Mouse (Mus musculus) forebrain, embryonic 13.5 days (tissue): ENCODE measurements around the gene Thy1. TPM values are rescaled to one million over a fixed set of nuclear protein-coding genes. Genes with fewer than 3 reads are reported as not detected.

ENCODE experiments used
- ATAC-seq: fragments of 200-750 bp; cut with Nextera tagmentation; 2 replicates; pipeline ENCODE4 v1.8.0; 2017
- H3K27ac ChIP-seq: fragments of 300-500 bp; sonication (generic); 2 replicates; pipeline ENCODE4 v1.5.1; 2015; ENCODE audit warnings: inconsistent platforms, mild to moderate bottlenecking, moderate library complexity
- H3K27me3 ChIP-seq: fragments of 300-500 bp; sonication (generic); 2 replicates; pipeline ENCODE4 v1.6.1; 2015; ENCODE audit warnings: mild to moderate bottlenecking, inconsistent platforms
- H3K36me3 ChIP-seq: fragments of 300-500 bp; sonication (generic); 2 replicates; pipeline ENCODE4 v1.6.1; 2015; ENCODE audit warnings: mild to moderate bottlenecking, inconsistent platforms; ENCODE audit not compliant: poor library complexity, severe bottlenecking
- H3K4me1 ChIP-seq: fragments of 300-500 bp; sonication (generic); 2 replicates; pipeline ENCODE4 v1.6.1; 2015; ENCODE audit warnings: inconsistent platforms
- H3K4me2 ChIP-seq: fragments of 300-500 bp; sonication (generic); 2 replicates; pipeline ENCODE4 v1.6.1; 2015; ENCODE audit warnings: inconsistent platforms, mild to moderate bottlenecking, moderate library complexity
- H3K4me3 ChIP-seq: fragments of 300-500 bp; sonication (generic); 2 replicates; pipeline ENCODE4 v1.5.1; 2015; ENCODE audit warnings: mild to moderate bottlenecking, inconsistent platforms
- H3K9ac ChIP-seq: fragments of 300-500 bp; sonication (generic); 2 replicates; pipeline ENCODE4 v1.6.1; 2015; ENCODE audit warnings: mild to moderate bottlenecking, inconsistent platforms
- H3K9me3 ChIP-seq: fragments of 300-500 bp; sonication (generic); replicated peaks from 2 replicates; pipeline ENCODE4 v1.6.1; 2016; ENCODE audit warnings: inconsistent platforms
- WGBS: fragments of 180-500 bp; shearing (Covaris S2); methylation state at CpG from one replicate; pipeline ENCODE4 v1.1.7; 2015; 5-methylcytosine and 5-hydroxymethylcytosine counted together
- polyA plus RNA-seq: library from polyadenylated mRNA; unstranded; fragments of >200 nt; fragmentation: Nextera tagmentation; extraction: Ambion mirVana; gene quantifications from 2 replicates; pipeline ENCODE4 v1.2.1, GENCODE M21; 2015

Thy1 gene
- polyA plus RNA-seq, 1 experiment from 2014 or later: 0.31 TPM

GRCm38 (mm10) chr9:44041511-44042395 is 1.4 kb upstream of the Thy1 start:
- Histone ChIP-seq H3K4me3 (no peak overlapping the region), H3K9ac (no peak overlapping the region), H3K9me3 (no peaks in the 10 kb centered on the region), H3K36me3 (no peaks in the 10 kb centered on the region), H3K4me1 (peaks cover 16% of the 10 kb centered on the region), H3K27me3 (peaks cover 58% of the 10 kb centered on the region), H3K27ac (no peak overlapping the region), H3K4me2 (no peak overlapping the region)
- no peak for ATAC-seq
- 69% methylated on average over 7 of the region's 7 CpGs for WGBS

- Histone ChIP-seq H3K27me3 (peaks cover 58% of the 10 kb centered on the region), H3K9ac (no peak overlapping the region)
- no peak for ATAC-seq
Observed at GRCm38 (mm10) chr9:44042396-44042680, 846 bp upstream of the Thy1 start.

GRCm38 (mm10) chr9:44043708-44044425 is 683 bp downstream of the Thy1 start:
- Histone ChIP-seq H3K27ac (no peak overlapping the region), H3K4me3 (peak overlapping the region; percentile 37), H3K27me3 (peaks cover 58% of the 10 kb centered on the region), H3K36me3 (no peaks in the 10 kb centered on the region), H3K4me2 (peak overlapping the region; percentile 69), H3K9me3 (no peaks in the 10 kb centered on the region), H3K4me1 (peaks cover 16% of the 10 kb centered on the region), H3K9ac (peak overlapping the region; percentile 61)
- WGBS: 3% methylated on average over 22 of the region's 23 CpGs
- no peak for ATAC-seq

More at GRCm38 (mm10) chr9:44042396-44042680, 846 bp upstream of the Thy1 start:
- no peak overlapping the region for H3K4me3 ChIP-seq
- H3K4me2 ChIP-seq: no peak overlapping the region
- no peak overlapping the region for H3K27ac ChIP-seq
- no peaks in the 10 kb centered on the region for H3K9me3 ChIP-seq
- peaks cover 16% of the 10 kb centered on the region for H3K4me1 ChIP-seq
- H3K36me3 ChIP-seq: no peaks in the 10 kb centered on the region
- WGBS: 88% methylated on average over 1 of the region's 1 CpGs

GRCm38 (mm10) chr9:44044426-44045157 is 1.4 kb downstream of the Thy1 start:
- H3K27me3 ChIP-seq: peaks cover 58% of the 10 kb centered on the region
- 41% methylated on average over 14 of the region's 14 CpGs for WGBS
- no peak overlapping the region for H3K4me2 ChIP-seq

GRCm38 (mm10) chr9:44045158-44045883 is 2.1 kb downstream of the Thy1 start:
- peaks cover 16% of the 10 kb centered on the region for H3K4me1 ChIP-seq
- no peaks in the 10 kb centered on the region for H3K9me3 ChIP-seq
- no peak overlapping the region for H3K9ac ChIP-seq
- H3K36me3 ChIP-seq: no peaks in the 10 kb centered on the region
- no peak overlapping the region for H3K4me3 ChIP-seq
- ATAC-seq: no peak
- WGBS: 62% methylated on average over 3 of the region's 3 CpGs
- no peak overlapping the region for H3K4me2 ChIP-seq
- no peak overlapping the region for H3K27ac ChIP-seq
- peaks cover 58% of the 10 kb centered on the region for H3K27me3 ChIP-seq

More at GRCm38 (mm10) chr9:44044426-44045157, 1.4 kb downstream of the Thy1 start:
- peaks cover 16% of the 10 kb centered on the region for H3K4me1 ChIP-seq
- H3K9me3 ChIP-seq: no peaks in the 10 kb centered on the region
- ATAC-seq: no peak
- no peak overlapping the region for H3K9ac ChIP-seq
- H3K36me3 ChIP-seq: no peaks in the 10 kb centered on the region
- H3K4me3 ChIP-seq: no peak overlapping the region
- H3K27ac ChIP-seq: no peak overlapping the region

- H3K9ac ChIP-seq: no peak overlapping the region
- H3K4me1 ChIP-seq: peaks cover 16% of the 10 kb centered on the region
- H3K9me3 ChIP-seq: no peaks in the 10 kb centered on the region
- H3K4me3 ChIP-seq: no peak overlapping the region
- WGBS: 81% methylated on average over 5 of the region's 5 CpGs
- no peaks in the 10 kb centered on the region for H3K36me3 ChIP-seq
- peaks cover 57% of the 10 kb centered on the region for H3K27me3 ChIP-seq
- ATAC-seq: no peak
- no peak overlapping the region for H3K27ac ChIP-seq
- no peak overlapping the region for H3K4me2 ChIP-seq
Observed at GRCm38 (mm10) chr9:44045884-44046272, 2.7 kb downstream of the Thy1 start.

GRCm38 (mm10) chr9:44046426-44046825 is 3.2 kb downstream of the Thy1 start:
- 89% methylated on average over 12 of the region's 12 CpGs for WGBS
- ATAC-seq: no peak

GRCm38 (mm10) chr9:44047071-44047470 is 3.9 kb downstream of the Thy1 start:
- H3K4me2 ChIP-seq: no peak overlapping the region
- peaks cover 16% of the 10 kb centered on the region for H3K4me1 ChIP-seq
- no peak overlapping the region for H3K9ac ChIP-seq
- no peaks in the 10 kb centered on the region for H3K36me3 ChIP-seq
- 65% methylated on average over 6 of the region's 6 CpGs for WGBS
- no peak overlapping the region for H3K27ac ChIP-seq
- ATAC-seq: no peak
- H3K9me3 ChIP-seq: no peaks in the 10 kb centered on the region
- no peak overlapping the region for H3K4me3 ChIP-seq
- H3K27me3 ChIP-seq: peaks cover 45% of the 10 kb centered on the region

More at GRCm38 (mm10) chr9:44046426-44046825, 3.2 kb downstream of the Thy1 start:
- H3K4me1 ChIP-seq: peaks cover 16% of the 10 kb centered on the region
- no peak overlapping the region for H3K27ac ChIP-seq
- no peaks in the 10 kb centered on the region for H3K9me3 ChIP-seq
- no peak overlapping the region for H3K4me2 ChIP-seq
- H3K27me3 ChIP-seq: peaks cover 52% of the 10 kb centered on the region
- H3K9ac ChIP-seq: no peak overlapping the region
- no peak overlapping the region for H3K4me3 ChIP-seq
- no peaks in the 10 kb centered on the region for H3K36me3 ChIP-seq

- Histone ChIP-seq H3K9me3 (no peaks in the 10 kb centered on the region), H3K9ac (no peak overlapping the region), H3K27ac (no peak overlapping the region), H3K4me1 (peaks cover 14% of the 10 kb centered on the region), H3K27me3 (peaks cover 39% of the 10 kb centered on the region), H3K36me3 (no peaks in the 10 kb centered on the region), H3K4me2 (no peak overlapping the region), H3K4me3 (no peak overlapping the region)
- WGBS: 81% methylated on average over 14 of the region's 14 CpGs
- no peak for ATAC-seq
Observed at GRCm38 (mm10) chr9:44047571-44048490, 4.6 kb downstream of the Thy1 start.

GRCm38 (mm10) chr9:44048541-44049380 is 5.6 kb downstream of the Thy1 start:
- no peaks in the 10 kb centered on the region for H3K36me3 ChIP-seq
- no peaks in the 10 kb centered on the region for H3K9me3 ChIP-seq
- peaks cover 5% of the 10 kb centered on the region for H3K4me1 ChIP-seq
- H3K27me3 ChIP-seq: peaks cover 30% of the 10 kb centered on the region
- H3K27ac ChIP-seq: no peak overlapping the region
- H3K9ac ChIP-seq: no peak overlapping the region
- H3K4me2 ChIP-seq: no peak overlapping the region
- no peak overlapping the region for H3K4me3 ChIP-seq
- WGBS: 79% methylated on average over 15 of the region's 15 CpGs
- no peak for ATAC-seq
